Mouse (Mus musculus): ENCODE measurements around the gene Enpp7. TPM values are rescaled to one million over a fixed set of nuclear protein-coding genes. Genes with fewer than 3 reads are reported as not detected.

Enpp7 gene
- polyA plus RNA-seq, 1 experiment, result not detected

DNA sequence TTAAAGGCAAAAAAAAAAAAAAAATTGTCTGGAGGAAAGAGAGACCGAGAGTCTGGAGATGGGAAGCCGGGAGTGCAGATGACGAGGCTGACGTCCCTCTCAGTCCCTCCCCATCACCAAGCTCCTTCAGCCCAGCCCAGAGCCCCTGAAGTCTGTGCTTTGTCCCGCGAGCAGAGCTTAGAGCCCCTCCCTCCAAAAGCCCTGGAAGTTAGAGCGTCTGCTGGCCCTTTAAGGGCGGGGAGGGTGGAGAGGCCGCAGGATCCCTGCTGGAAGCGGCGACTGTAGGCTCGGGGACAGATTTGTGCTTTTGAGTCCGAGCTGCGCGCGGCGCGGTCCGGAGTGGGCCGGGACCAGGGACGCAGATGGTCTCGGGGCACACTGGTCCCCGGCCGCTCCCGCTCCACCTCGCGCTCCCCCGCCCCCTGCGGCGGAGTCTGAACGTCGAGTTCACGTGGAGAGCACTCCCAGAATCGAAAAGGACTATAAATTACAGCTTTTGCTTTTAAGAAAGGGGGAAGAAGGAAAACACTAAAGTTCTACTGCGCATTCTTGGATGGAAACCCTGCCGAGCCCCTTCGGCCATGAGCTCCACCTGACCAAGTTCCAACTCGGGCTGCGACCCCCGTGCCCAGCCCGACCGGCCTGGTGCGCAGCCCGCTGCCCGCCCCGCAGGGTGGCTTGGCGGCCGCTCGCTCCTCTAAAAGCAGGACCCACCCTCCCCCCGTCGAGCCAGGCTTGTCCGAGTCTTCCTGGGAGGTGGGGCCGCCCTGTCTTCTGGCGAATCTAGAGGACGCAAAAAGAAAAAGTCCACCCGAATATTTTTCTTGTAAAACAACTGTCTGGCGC, 49.2 kb downstream of the Enpp7 start:
- Histone ChIP-seq H3K4me1 (ENCODE audit: control insufficient read depth) (peaks cover 23% of the 10 kb centered on the region), H3K36me3 (ENCODE audit: control insufficient read depth) (peaks cover 2% of the 10 kb centered on the region; the same call in 1 of the 2 replicates), H3K4me3 (replicated peaks) (peak overlapping the region; percentile 26), H3K9me3 (ENCODE audit: control insufficient read depth, low read length) (peaks cover 13% of the 10 kb centered on the region; the same call in 1 of the 2 replicates), H3K27me3 (ENCODE audit: control insufficient read depth) (peaks cover 96% of the 10 kb centered on the region)
- TF ChIP-seq GATA1 (IDR thresholded peaks at IDR 0.05; ENCODE audit: low read length) (no peak), TAL1 (IDR thresholded peaks at IDR 0.05; ENCODE audit: low read length) (no peak)

DNA sequence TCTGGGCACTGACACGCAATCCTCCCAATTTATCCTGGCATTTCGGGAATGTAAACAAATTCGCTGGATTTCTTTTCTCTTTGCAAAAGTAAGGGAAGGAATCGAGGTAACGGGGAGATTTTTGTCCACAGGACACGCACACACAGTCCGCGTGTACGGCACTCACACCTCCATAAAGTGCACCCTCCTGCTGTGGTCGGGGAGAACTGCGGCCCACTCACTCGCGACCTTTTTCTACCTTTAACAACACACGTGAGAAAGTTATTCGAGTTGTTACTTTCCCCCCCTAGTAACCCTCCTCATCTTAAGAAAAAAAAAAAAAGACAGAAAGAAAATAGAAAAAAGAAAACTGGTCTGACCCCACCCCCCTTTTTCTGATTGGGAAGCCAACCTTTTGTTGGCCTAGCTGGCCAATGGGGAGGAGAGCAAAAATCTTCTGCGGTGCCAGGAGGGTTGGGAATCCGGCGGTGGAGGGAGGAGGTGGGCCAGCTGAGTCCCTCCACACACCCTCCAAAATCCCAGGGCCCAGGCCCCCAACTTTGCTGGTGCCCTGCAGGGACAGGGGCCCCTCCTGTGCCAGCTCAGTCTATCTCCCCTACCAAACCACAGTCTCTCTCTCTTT, 49.9 kb downstream of the Enpp7 start:
- peaks cover 2% of the 10 kb centered on the region; the same call in 1 of the 2 replicates for H3K36me3 ChIP-seq (ENCODE audit: control insufficient read depth)
- no peak overlapping the region for H3K4me3 ChIP-seq (replicated peaks)
- no peak for TF ChIP-seq GATA1 (IDR thresholded peaks at IDR 0.05; ENCODE audit: low read length)
- no peak for TF ChIP-seq TAL1 (IDR thresholded peaks at IDR 0.05; ENCODE audit: low read length)
- peaks cover 99% of the 10 kb centered on the region for H3K27me3 ChIP-seq (ENCODE audit: control insufficient read depth)
- peaks cover 23% of the 10 kb centered on the region for H3K4me1 ChIP-seq (ENCODE audit: control insufficient read depth)
- H3K9me3 ChIP-seq (ENCODE audit: control insufficient read depth, low read length), result peaks cover 13% of the 10 kb centered on the region; the same call in 1 of the 2 replicates

DNA sequence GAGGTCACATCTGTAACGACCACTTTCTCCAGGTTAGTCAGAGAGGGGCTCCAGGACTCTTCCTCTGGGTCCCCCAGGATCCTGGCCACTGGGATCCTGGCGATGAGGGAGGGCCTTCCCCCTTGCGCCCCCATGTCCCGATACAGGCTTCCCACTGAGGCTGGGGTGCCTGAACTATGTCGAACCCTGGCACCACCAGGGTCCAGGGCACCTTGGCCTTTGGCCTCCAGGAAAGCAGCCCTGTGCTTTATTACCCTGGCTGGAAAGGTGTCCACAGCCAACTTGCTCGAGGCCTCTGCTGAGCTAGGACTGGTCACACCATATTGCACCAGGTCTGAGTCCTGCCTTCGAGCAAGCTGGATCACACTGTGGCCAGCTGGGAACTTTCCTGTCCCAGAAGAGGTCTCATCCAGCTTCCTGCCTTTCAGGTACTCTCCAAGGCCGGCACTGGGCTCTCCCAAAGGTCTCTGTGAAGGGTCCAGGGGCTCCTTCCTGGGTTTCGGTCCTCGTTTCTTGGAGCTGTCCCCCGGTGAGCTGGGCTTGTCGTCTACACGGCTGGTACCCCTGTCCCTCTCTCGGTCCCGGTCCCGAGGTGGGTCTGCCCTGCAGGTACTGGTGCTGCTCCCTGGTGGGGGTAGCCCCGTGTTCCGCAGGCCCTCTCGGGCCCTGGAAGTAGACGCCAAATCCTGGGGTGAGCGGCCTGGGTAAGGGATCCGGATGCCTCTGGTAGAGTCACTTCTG, 50.9 kb downstream of the Enpp7 start:
- Histone ChIP-seq H3K4me1 (ENCODE audit: control insufficient read depth) (peaks cover 23% of the 10 kb centered on the region), H3K9me3 (ENCODE audit: control insufficient read depth, low read length) (peaks cover 13% of the 10 kb centered on the region; the same call in 1 of the 2 replicates), H3K36me3 (ENCODE audit: control insufficient read depth) (peaks cover 2% of the 10 kb centered on the region; the same call in 1 of the 2 replicates), H3K4me3 (replicated peaks) (no peak overlapping the region), H3K27me3 (ENCODE audit: control insufficient read depth) (peaks cover 99% of the 10 kb centered on the region)
- TF ChIP-seq TAL1 (IDR thresholded peaks at IDR 0.05; ENCODE audit: low read length) (no peak), GATA1 (IDR thresholded peaks at IDR 0.05; ENCODE audit: low read length) (no peak)

DNA sequence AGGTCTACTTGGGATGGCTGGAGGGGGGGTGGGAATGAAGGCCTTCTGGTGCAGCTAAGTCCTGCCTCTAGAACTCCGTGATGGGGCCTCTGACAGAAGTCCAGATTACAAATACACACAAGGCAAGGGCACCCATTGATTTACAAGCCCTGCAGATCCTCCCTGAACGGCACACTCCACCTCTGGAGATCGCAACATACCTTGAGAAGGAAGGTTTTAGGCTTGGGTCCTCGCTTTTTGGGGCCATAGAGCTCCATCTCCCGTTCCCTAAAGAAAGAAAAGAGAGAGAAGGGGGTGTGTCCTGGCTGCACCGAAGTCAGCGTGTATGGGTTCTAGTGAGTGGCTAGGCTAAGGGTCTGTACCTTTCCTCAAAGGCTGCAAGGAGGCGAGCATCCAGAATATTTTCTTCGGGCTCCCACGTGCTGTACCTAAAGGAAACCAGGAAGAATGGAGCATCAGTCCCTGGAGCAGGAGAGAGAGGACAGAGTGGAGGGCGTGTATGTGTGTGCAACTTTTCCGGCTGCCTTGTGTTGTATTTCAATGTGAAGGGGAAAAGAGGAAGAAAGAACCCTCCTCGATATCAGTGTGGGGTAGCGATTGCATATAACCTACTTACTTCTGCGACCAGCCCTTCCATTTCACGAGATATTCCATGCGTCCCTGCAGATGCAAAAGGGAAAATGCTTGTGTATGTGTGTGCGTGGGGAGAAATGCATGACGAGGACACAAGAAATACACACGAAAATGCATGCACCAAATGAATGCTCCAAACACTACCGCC, 51.9 kb downstream of the Enpp7 start:
- H3K36me3 ChIP-seq (ENCODE audit: control insufficient read depth), result peaks cover 2% of the 10 kb centered on the region; the same call in 1 of the 2 replicates
- peaks cover 25% of the 10 kb centered on the region for H3K4me1 ChIP-seq (ENCODE audit: control insufficient read depth)
- H3K4me3 ChIP-seq (replicated peaks), result peak overlapping the region; percentile 65
- no peak for TF ChIP-seq GATA1 (IDR thresholded peaks at IDR 0.05; ENCODE audit: low read length)
- TF ChIP-seq TAL1 (IDR thresholded peaks at IDR 0.05; ENCODE audit: low read length), result no peak
- peaks cover 99% of the 10 kb centered on the region for H3K27me3 ChIP-seq (ENCODE audit: control insufficient read depth)
- H3K9me3 ChIP-seq (ENCODE audit: control insufficient read depth, low read length), result peaks cover 13% of the 10 kb centered on the region; the same call in 1 of the 2 replicates

DNA sequence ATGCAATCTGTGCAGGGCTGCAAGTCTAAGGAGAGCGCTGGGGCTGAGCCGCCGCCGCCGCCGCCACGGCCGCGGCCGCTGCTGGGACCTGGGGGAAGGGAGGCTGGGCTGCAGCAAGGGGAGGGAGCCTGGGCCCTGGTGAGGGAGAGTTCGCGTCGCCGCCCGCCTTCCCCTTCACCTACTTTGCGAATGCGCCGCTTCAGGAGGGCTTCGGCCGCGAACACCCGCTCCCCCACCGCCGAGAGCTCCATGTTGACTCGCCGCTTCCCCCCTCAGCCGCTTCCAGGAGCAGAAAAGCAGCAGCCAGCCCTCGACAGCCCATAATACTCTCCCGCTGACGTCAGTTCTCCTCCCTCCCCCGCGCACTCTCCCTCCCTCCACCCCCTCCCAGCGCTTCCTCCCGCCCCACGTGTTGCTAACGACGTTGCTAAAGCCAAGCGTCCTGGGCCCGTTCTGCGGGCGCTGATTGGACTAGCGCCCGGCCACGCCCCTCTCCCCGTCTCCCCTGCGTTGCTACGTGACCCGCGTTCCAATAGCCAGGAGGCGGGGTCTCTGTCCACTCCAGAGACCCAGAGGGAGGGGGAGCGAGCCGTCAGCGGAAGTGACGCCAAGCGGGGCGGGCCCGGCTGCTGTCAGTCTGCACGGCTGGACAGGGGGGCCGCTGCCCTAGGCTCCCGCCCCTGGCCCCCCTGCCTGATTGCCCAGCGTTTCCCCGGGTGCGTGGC, 52.8 kb downstream of the Enpp7 start, which contains the start of gene Cbx8:
TSS of gene Cbx8 (minus strand) at position 370 of the 725 bp plus-strand sequence.
- Histone ChIP-seq H3K4me1 (ENCODE audit: control insufficient read depth) (peaks cover 25% of the 10 kb centered on the region), H3K9me3 (ENCODE audit: control insufficient read depth, low read length) (peaks cover 9% of the 10 kb centered on the region; the same call in 1 of the 2 replicates), H3K4me3 (replicated peaks) (peak within 1 kb of the TSS; percentile 65), H3K36me3 (ENCODE audit: control insufficient read depth) (peaks cover 2% of the 10 kb centered on the region; the same call in 1 of the 2 replicates), H3K27me3 (ENCODE audit: control insufficient read depth) (peaks cover 99% of the 10 kb centered on the region)
- no peak for TF ChIP-seq GATA1 (IDR thresholded peaks at IDR 0.05; ENCODE audit: low read length)
- no peak for TF ChIP-seq TAL1 (IDR thresholded peaks at IDR 0.05; ENCODE audit: low read length)

DNA sequence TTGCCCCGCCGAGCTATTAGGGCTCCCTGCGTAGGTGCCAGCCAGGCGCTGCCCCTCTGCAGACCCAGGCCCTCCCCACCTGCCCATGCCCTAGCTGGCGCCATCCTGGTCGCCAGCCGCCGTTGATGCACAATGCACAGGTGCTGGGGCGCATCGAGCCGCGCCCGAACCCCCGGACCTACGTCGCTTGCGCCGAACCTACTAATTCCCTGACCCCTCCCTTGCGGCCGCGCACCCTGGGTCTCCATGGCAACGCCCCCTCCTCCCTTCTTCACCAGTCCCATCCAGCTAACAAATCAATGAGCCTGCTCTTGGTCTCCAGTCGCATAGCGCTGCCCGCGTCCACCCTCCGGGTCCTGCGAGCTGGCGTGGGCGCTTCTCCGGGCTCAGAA, 53.3 kb downstream of the Enpp7 start:
- H3K4me3 ChIP-seq (replicated peaks), result peak overlapping the region; percentile 65
- H3K9me3 ChIP-seq (ENCODE audit: control insufficient read depth, low read length), result peaks cover 9% of the 10 kb centered on the region; the same call in 1 of the 2 replicates
- TF ChIP-seq TAL1 (IDR thresholded peaks at IDR 0.05; ENCODE audit: low read length) (no peak), GATA1 (IDR thresholded peaks at IDR 0.05; ENCODE audit: low read length) (no peak)
- peaks cover 25% of the 10 kb centered on the region for H3K4me1 ChIP-seq (ENCODE audit: control insufficient read depth)
- peaks cover 99% of the 10 kb centered on the region for H3K27me3 ChIP-seq (ENCODE audit: control insufficient read depth)
- H3K36me3 ChIP-seq (ENCODE audit: control insufficient read depth), result peaks cover 2% of the 10 kb centered on the region; the same call in 1 of the 2 replicates

DNA sequence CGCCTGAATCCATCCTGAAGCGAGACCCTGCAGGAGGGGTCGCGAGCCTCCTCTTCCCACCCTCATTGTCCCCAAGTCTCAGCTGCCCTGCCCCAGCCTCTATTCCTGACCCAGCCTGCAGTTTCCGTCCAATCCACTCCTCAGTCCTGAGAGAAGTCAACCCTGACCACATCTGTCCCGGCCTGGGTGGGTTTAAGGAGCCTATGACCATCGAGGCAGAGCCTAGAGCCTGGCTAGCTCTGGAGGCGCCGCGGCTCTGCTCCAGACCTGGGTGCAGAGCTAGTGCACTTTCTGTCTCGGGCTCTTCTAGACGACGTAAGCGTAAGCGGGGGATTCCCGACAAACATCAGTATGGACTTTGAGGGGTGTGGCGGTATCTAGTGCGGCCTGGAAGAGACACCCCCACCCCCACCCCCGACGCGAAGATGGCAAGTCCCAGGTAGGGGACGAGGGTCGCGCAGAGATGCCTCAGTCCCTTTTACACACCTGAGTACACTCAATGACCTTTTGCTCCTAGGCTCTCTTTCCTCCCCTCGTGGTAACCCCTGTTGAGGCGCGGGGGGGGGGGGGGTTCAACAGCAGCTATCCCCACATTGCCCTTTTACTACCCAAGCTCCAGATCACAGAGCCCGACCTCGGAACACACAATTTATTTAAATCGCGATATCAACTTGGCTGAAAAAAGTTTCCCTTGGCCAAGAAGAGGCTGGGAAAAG, 53.9 kb downstream of the Enpp7 start:
- Histone ChIP-seq H3K27me3 (ENCODE audit: control insufficient read depth) (peaks cover 99% of the 10 kb centered on the region), H3K4me1 (ENCODE audit: control insufficient read depth) (peaks cover 30% of the 10 kb centered on the region), H3K9me3 (ENCODE audit: control insufficient read depth, low read length) (peaks cover 13% of the 10 kb centered on the region; the same call in 1 of the 2 replicates)

More for the DNA sequence above, 53.9 kb downstream of the Enpp7 start:
- peak overlapping the region; percentile 65 for H3K4me3 ChIP-seq (replicated peaks)
- TF ChIP-seq GATA1 (IDR thresholded peaks at IDR 0.05; ENCODE audit: low read length), result no peak
- no peak for TF ChIP-seq TAL1 (IDR thresholded peaks at IDR 0.05; ENCODE audit: low read length)
- H3K36me3 ChIP-seq (ENCODE audit: control insufficient read depth), result peaks cover 2% of the 10 kb centered on the region; the same call in 1 of the 2 replicates

Other genes starting within 250 kb of the Enpp7 start
- gene Rbfox3, start 76.6 kb upstream of the Enpp7 start, polyA plus RNA-seq (2012), result 0.02 and 0.03 TPM in 2 replicates
- gene Cbx2, start 34.8 kb downstream of the Enpp7 start, polyA plus RNA-seq (2012), result 0.09 and 0.10 TPM in 2 replicates
- gene Cbx8, start 52.8 kb downstream of the Enpp7 start, polyA plus RNA-seq (2012), result 0.20 and 0.42 TPM in 2 replicates
- gene Cbx4, start 98.0 kb downstream of the Enpp7 start, polyA plus RNA-seq (2012), result 0.35 and 0.59 TPM in 2 replicates
- gene Tbc1d16, start 240.3 kb downstream of the Enpp7 start, polyA plus RNA-seq (2012), result 0.01 TPM in 2 replicates
- 0.07 TPM in 1 of 2 replicates, not detected in the other for gene Ccdc40, start 240.4 kb downstream of the Enpp7 start, polyA plus RNA-seq (2012)